Mouse (Mus musculus): ENCODE data around the gene Surf1.
"Not testable (repeated sequence)": the region's sequence is repeated elsewhere in the genome, so short reads cannot be mapped to it uniquely, and the experiment has no call there.

The Surf1 gene

GRCm38 (mm10) chr2:26885541-26885940 is 30.8 kb downstream of the Surf1 start:
- DNase-seq, result not testable (repeated sequence)

- DNase-seq, result no peak
Observed at GRCm38 (mm10) chr2:26878571-26878970, 37.8 kb downstream of the Surf1 start.

DNA sequence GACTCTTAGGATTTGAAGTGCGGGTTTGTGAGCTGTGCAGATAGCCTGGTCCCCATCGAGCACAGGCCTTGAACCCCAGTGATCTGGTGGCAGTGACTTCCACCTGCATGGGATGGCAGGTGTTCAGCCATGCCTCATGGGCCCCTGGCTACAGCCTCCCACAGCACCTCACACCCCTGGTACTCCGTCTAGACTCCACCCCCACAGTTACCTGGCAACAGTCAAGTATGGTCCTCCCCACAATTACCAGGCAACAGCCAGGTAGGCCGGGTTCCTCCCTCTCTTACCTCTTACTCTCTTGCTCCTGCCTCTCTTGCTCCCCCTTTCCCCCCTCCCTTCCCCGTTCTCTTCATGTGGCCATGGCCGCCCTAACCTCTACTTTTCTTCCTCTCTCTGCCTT is 45.7 kb downstream of the Surf1 start:
- DNase-seq, result no peak

- no peak for DNase-seq
Observed at GRCm38 (mm10) chr2:26864879-26865278, 51.5 kb downstream of the Surf1 start, which contains the start of gene Abo. TSS of gene Abo (minus strand) at chr2:26864979.

Data from B cell, adult 2 months (primary cell).